Mouse (Mus musculus) gastrocnemius, postnatal 36 days (tissue): ENCODE data around the gene AI661453. TPM values are rescaled to one million over a fixed set of nuclear protein-coding genes. Genes with fewer than 3 reads are reported as not detected.

Experiments used
- DNase-seq, 2 experiments: peaks; one replicate each; pipeline ENCODE4 v3.0.0; 2022
- intact Hi-C: fragments of 180-260 bp; cut with DNase I; formaldehyde crosslinking; loops from one replicate; pipeline ENCODE4 v1.15.1; 2025
- total RNA-seq, 2 experiments: library from RNA; stranded (reverse); gene quantifications; 2 replicates each; pipeline ENCODE4 v1.2.3; 2021

AI661453 gene
- total RNA-seq, 2 experiments from 2014 or later: 0.13 to 0.35 TPM

DNA sequence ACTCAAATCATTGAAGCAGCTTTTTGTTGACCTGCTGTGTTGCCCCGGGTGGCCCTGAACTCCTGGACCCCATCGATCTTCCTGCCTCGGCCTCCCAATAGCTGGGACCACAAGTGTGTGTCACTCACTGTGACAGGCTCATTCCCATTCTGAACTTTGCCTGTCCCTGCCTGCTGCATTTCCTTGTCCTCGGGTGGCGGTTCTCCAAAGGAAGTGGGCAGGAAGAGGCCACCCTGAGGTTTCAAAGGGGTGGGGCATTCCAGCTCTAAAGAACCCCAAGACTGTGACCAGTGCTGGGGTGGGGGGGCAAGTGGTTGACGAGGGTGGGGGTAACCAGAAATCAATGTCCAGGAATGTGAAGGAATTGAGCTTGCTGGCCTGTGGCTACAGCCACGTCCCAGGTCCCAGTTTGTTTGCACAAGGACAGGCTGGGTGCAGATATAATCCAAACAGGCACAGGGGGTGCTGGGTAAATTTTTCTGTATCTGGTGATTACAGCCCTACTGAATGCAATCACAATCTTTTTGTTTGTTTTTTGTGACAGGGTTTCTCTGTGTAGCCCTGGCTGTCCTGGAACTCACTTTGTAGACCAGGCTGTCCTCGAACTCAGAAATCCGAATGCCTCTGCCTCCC is 3.1 kb downstream of the AI661453 start:
- intact Hi-C loops: no loop called here
- no peak for DNase-seq

DNA sequence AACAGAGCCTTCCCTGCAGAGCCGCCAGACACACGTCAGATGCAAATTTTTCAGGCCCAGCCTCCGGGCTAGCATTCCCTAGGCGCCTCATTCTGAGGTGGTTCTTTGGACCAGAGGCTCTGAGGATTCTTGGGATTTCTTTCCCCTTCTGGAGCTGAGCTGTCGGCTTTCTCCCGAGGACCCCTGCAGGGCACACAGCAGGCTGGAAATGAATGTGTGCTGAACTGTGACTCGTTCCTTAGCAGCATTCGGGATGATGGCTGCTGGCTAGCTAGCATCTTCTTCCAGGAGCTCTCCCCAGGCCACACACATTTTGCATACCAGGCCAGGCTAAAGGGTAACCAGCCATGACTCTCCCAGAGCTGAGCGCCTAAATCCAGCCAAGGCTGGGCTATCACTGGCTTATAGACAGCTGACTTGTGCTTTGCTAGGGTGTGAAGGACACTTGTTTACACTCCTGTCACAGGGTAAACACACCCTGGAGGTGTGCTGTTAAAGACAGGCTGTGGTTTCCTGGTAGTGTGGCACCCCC is 4.0 kb downstream of the AI661453 start:
- intact Hi-C loops: no loop called here
- no peak for DNase-seq

DNA sequence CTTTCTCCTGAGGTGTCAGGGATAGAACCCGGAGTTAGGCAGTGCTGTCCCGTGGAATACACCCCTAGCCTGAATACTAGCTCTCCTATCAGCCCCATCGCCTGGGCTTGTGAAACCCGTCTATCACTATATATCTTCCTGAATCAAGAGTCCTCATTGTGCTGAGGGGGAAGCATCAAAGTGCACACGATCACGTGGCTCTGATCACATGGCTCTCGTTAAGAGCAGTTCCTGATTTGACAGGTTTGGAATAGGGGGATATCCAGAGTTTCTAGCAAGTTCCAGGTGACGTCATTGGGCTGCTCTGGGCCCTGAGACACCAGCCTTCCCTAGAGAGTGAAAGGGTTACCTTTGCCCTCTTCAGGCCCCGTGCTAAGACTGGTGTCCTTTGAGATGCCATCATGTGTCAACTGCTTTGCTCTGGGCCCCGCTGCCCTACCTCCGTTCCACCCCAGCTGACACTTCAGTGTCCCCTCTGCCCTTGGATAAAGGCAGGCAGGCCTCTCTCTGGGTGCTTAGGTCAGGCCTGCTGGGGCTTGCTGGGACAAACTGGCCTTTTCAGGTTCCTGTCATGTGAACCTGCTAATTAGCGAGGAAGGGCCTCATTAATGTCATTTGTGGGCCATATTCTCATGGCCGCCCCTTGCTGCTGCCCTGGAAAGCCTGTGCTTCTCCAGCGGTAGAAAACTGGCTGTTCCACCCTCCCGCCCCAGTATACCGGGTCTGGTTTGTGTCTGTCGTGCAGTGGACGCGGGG is 5.1 kb downstream of the AI661453 start:
- DNase-seq: no peak
- intact Hi-C loops: no loop called here

DNA sequence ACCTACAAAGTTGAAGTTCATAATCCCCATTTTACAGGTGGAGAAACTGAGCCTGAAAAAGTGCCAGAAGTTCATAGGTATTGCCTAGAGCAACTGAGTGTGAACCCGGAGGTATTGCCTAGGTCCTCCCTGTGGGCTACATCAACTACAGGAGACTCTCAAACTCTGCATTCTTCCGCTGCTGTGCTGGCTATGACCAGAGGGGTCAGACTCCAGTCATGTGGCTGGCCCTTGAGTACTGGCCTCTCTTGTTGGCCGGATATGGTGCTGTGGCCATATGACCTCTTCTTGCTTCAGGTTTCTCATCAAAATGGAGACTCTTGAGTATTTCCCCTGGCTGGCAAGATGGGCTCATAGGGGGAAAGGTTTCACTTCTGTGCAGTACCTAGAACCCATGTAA is 5.9 kb downstream of the AI661453 start:
- intact Hi-C loops: no loop called here
- DNase-seq: no peak

DNA sequence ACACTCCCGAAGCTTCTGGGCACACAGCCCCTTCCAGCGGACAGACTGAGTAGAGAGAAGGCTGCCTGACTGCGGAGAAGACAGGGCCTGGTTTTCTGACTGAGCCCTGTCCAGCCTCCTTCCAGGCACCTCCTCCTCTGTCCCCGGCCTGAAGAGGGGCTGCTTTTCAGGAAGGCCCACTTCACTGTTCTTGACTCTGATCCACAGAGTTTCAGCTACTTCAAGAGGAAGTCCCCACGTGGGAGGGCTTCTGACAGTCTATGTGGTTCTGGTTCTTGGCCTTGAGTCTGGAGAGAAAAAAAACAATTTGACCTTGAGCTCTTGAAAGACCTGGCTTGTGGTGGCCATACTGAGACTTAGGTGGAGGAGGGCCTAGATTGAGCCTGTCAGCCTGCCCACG is 7.7 kb downstream of the AI661453 start:
- intact Hi-C loops: no loop called here
- no peak for DNase-seq

DNA sequence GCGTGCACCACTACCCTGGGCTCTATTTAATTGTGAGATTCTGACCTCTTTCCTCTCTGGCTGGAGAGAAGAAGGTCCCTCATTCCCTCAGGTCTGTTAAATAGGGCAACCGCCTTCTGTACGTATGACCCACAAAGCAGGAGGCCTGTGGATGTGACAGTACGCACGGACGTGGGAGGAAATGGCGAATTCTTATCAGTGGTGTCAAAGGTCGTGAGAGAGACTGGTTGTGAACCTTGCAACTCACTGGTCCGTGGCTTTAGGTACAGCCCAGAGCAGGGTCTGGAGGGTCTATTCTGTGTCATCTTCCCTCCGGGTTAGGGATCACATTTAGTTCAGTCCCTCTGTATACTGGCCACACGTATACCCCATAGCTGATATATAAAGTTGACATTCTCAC is 9.1 kb downstream of the AI661453 start:
- intact Hi-C loops: no loop called here
- no peak for DNase-seq

DNA sequence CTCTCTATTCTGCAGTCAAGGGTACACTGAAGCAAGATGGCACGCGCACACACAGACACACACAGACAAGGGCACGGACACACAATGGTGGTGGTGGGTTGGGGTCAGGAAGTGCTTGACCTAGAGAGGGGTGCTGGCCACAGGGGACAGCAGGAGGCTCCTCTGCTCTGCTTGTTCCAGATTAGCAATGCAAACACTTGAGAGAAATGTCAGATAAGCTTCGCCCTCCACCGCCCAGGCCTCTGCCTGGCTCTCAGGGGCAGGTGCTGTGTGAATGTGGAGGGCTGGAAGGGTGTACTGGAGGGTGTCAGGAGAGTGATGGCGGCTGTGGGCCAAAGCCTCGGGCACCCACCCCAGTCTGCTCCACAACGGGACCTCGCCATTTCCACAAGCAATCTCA is 9.6 kb downstream of the AI661453 start:
- DNase-seq: no peak
- intact Hi-C loops: no loop called here

DNA sequence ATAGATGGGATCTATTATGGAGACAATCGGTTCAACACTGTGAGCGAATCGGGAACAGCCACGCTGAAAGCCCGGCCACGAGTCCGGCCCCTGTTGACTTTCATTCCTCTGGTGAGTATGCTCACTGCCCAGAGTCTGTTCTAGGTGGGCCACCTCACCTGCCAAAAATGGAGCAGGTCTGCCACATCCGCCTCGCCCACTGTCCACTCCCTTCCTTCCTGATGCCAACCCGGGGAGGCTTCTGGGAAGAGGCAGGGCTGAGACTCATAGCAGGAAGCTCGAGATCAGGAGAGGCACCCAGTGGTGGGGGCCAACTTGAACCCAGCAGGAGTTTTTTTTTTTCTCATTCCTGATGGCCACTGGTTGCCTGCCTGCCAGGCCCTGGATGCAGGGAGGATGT is 10.1 kb downstream of the AI661453 start:
- no peak for DNase-seq
- intact Hi-C loops: no loop called here

DNA sequence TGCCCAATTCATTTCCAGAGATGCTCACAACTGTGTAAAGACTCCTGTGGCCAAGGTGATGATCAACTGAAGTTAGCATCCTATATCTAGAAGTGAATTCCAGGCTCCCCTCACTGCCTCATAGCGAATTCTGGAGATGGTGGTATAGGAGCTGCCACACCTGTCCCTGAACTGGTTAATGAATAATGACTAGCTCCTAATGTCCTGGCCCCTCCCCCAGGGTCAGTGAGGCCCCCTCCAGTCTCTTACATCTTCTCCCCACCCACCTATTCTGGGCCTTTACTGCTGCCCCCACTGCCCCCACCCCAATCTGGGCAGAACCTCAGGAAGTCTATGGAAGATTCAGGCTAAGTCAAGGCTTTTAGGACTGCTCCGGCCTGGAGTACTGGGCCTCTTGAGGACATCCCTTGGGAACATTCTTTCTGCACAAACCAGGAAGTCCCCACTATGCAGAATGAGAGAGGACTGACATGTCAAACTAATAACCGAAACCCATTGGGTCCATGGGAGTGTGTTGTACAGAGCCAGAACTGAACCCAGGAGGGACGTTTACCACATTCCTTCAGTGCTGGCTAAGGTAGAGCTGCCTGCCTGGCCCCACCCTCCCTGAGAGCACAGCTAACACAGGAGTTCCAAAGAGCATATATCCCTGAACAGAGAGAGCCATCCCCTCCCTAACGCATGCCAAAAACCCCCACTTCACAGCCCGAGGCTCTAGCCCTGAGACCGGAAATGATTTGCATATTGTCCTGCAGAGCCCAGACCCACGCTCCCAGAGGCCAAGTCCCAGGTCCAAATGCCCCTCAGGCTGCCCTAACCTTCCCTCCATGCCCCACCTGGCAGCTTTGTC is 12.3 kb downstream of the AI661453 start:
- intact Hi-C loops: no loop called here
- no peak for DNase-seq

DNA sequence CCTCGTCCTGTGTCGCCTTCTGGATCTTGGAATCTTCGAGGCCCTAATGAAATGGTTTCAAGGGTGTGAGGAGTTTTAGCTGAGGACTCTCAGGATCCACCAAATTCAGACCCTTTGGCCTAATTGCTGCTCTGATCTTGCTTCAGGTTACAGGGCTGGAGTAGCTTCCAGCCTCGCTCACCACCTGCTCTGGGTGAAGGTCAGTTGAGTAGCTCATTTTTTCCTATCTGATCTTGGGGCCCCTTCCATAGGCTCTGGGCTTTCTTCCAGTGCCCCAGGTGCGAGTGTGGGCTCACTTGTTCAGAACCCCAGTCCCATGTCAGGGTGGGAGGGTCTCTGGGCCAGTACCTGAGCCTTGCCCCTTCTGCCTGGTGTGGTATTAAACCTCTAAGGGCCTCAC is 13.0 kb downstream of the AI661453 start:
- DNase-seq: no peak
- intact Hi-C loops: no loop called here

DNA sequence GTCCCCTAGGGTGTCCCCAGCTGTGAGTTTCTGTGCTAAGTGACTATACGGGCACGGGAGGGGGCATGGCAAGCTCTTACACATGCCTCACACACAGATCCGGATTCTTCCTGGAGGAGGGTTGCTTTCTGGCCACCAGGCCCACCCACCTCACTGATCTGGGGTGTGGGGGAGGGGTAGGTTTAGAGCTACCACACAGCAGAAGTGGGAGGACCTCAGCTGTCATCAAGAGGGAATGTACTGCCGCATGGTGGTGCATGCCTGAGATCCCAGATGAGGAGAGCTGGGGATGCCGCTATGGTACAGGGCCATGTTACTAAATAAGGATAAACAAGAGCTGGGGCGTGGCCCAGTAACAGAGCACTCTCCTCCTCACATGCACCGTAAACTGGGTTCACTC is 13.8 kb downstream of the AI661453 start:
- DNase-seq: no peak
- intact Hi-C loops: no loop called here

DNA sequence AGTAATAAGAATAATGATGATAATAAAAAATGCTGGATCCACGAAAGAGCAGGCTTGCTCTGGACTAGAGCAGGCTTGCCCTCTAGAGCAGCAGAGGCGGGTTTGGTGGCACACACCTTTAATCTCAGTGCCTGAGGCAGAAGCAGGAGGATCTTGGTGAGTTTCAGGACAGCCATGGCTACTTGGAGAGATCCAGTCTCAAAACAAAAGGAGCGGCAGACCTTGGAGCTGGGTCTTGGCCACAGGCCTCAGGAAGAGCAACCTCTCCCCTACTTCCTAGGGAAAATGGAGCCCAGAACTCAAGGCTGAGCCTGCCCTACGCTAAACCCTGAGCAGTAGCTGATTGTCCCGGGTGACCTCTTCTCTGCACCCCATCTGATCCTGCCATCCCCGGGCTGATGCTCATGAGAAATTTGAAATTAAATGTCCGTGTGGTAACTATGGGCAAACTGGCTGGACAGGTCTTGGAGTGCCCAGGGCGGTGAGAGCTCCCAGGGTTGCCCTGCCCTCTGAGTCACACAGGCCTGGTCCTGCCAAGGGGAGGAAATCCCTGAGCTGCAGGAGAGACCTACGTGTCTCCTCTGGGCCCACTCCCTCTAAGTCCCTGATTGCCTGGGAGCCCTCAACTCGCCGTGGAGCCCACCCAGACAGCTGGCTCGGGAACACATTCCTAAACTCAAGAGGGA is 14.6 kb downstream of the AI661453 start:
- intact Hi-C loops: no loop called here
- DNase-seq: no peak

DNA sequence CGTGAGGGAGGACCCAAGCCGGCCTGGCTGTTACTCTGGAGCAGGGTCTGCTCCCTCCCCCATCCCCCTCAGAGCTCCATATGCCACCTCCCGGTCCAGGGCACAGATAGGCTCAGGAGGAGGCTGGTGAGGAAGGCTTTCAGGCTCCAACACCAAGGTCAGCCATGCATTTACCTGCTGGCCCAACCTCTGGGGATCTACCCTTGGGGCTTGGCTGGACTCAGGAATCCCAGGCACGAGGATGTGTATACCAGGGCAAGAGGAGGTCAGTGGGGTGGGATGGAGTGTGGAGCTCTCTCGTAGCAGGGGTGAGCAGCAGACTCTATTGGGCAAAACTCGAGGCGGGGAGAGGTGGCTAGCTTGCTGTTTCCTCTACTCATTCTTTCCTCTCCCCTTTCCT is 16.5 kb downstream of the AI661453 start:
- intact Hi-C loops: no loop called here
- DNase-seq: no peak

DNA sequence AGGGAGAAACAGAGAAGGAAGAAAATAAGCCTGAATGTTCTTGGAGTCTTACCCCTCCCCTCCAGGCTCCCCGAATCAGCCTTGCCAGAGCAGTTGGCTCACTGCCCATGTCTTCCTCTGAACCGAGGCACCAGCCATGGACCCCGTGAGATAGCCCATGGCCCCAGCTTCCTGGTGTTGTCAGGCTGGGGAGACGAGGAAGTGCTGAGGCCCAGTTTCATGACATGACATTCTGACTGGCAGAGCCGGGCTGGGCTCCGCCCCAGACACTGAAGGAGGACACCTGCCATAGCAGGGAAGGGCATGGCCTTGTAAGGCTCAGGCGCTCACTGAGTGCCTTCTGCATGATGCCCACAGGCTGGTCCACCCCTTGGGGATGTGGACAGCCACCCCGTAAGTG is 18.3 kb downstream of the AI661453 start:
- intact Hi-C loops: no loop called here
- DNase-seq: no peak

DNA sequence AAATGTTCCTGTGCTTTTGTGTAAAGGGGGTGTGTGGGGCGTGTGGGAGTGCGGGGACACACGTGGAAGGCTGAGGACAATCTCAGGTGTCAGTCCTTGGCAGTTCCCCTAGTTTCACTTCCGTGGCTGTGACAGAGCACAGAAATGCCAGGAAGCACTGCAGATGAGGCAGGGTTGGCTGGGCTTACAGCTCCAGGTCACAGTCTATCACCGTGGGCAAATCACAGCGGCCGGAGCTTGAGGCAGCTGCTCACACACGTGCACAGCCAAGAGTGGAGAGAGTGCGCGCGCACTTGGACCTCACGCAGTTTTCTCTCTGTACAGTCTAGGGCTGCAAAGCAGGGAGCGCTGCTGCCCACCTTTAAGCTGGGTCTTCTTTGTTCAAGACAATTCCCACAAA is 21.9 kb downstream of the AI661453 start:
- no peak for DNase-seq
- intact Hi-C loops: no loop called here

DNA sequence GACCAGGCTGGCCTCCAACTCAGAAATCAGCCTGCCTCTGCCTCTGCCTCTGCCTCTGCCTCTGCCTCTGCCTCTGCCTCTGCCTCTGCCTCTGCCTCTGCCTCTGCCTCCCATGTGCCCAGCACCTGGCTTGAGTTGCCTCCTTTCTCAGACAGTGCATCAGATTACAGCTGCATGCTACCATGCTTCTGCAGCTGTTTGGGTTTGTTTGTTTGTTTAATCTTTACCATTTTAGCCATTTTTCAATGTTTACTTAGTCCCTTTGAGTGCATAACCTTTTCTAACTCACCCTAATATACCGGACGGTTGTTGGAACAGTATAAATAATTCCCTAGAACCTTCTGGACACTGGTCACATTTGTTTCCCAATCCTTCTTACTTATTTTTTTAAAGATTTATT is 22.5 kb downstream of the AI661453 start:
- no peak for DNase-seq
- intact Hi-C loops: no loop called here

DNA sequence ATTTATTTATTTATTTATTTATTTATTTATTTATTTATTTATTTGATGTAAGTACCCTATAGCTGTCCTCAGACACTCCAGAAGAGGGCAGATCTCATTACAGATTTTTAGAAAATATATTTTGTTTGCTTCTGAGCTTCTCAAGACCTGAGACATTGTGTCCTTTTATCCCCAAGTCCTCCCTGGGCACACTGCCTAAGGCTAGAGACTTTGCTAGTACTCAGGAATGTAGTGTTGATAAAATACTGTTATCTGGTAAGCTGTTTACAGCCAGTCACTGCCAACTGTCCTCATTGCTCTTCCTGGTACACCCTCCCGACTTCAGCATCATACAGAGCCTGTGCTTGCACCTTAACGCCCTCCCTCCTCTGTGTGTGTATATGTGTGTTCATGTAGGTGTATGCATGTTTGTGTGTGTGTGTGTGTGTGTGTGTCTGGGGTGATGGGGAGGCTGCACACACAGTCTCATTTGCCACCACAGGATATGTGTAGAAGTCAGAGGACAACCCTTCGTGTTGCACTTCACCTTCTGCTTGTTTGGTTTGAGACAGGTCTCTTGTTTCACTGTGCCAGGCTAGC is 23.0 kb downstream of the AI661453 start:
- DNase-seq: no peak
- intact Hi-C loops: no loop called here

DNA sequence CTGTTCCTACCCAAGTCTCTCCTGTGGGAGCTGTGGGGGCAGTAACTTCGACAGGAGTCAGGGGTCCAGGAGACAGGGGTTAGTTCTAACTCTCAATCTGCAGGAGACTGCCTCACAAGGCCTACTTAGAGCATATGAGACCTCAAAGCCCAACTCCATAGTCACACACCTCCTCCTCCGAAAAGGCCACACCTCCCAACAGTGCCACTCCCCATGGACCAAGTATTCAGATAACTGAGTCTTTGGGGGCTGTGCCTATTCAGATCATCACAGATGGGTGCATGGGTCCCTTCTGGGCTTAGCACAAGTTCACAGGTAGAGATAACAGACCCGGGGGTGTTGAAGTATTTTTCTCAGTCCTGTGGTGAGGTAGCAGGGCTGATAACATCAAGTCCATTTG is 25.3 kb downstream of the AI661453 start:
- DNase-seq: no peak
- intact Hi-C loops: no loop called here

DNA sequence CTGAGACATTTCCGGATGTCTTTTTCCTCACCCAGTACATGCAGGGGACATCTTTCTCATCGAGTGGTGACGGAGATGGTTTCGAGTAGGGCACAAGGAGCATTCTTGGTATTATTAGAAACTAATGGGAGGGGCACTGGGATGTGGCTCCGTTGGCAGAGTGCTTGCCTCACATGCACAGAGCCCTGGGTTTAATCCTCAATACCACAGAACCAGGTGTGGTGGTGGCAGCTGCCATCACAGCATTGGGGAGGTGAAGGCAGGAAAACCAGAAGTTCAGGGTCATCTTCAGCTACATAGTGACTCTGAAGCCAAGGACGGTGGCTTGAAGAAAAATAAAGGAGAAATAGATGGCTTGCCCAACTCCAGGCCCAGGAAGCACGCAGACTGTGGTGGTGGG is 25.8 kb downstream of the AI661453 start:
- DNase-seq: no peak
- intact Hi-C loops: no loop called here

DNA sequence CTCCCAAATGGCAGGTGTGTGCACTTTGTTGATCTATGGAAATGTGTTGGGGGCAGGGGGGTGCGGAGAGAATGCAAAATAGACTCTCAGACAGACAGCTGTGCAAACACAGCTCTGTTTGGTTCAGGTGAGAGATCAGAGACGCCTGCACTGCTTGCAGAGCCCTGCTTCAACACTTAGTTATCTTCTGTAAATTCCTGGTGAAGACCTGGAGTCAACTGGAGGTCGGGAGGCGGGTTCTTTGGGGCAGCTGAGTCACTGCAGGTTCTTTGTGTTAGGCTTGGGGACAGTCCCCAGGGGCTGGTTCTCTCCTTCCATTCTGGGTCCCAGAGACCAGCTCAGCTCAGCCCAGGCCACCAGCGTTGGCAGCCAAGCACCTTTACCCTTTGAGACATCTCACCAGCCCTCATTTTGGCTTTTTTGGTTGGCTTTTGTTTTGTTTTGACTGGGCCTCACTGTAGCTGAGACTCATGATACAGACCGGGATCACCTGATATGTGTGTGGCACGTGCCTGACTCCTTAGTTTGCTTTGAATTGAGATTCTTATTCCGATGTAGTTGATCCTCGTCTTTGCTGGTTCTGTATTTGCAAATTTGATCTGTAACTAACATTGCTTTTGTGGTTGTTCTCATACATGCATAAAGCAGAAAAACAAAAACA is 26.4 kb downstream of the AI661453 start:
- DNase-seq: no peak
- intact Hi-C loops: no loop called here
